Mouse (Mus musculus) right cerebral cortex, postnatal 10 days (tissue): ENCODE measurements at regions not wholly inside any gene's neighbourhood (a gene's known extent, or its start where the extent isn't known, plus 50 kb on each side); places are given as distances from the start of the nearest gene placed in this dataset.
A peak's percentile ranks its signal among the peaks of the same experiment; 100 is the strongest.

Experiments used
- DNase-seq, 2 experiments: peaks; one replicate each; pipeline ENCODE4 v3.0.0; 2021; ENCODE audit warnings: low spot score in 2 of 2

DNA sequence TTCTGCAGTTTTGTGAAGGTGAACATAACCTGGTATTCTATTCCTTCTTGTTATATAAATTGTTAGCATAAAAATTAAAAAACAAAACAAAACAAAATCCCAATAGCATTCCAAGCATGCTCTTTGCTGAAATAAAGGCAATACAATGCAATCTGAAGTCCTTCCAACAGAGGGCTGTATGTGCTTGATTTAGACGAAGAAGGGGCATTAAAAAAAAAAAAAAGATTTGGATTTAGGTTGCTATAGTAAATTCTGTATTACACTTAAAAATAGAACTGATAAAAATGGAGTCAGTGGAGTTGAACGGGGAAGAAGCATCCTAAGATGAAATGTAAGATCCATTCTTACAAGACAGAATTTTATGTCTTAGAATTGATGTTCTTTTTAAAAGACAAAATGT lies 810.6 kb upstream of the Gm5150 start:
- DNase-seq = peak; percentile 39 to 42

DNA sequence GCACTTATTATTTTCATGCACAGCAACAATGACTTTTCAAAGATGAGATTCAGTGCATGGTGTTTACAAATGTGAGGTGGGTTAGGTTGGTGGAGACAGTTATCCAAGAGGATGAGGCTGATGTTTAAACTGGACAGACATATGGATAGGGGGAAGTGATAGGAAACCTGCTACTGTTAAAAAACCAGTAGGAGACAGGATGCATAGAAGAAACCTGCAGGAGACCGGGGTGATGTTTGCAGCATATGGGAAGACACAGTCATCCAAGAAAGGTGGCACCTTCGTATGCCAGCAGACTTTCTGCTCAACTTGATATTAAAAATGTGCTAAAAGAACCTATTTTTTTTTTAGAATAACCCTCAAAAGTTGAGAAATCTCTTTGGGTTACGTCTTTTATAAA lies 809.9 kb upstream of the Gm5150 start:
- DNase-seq = peak in 1 of 2 experiments; percentile 27

DNA sequence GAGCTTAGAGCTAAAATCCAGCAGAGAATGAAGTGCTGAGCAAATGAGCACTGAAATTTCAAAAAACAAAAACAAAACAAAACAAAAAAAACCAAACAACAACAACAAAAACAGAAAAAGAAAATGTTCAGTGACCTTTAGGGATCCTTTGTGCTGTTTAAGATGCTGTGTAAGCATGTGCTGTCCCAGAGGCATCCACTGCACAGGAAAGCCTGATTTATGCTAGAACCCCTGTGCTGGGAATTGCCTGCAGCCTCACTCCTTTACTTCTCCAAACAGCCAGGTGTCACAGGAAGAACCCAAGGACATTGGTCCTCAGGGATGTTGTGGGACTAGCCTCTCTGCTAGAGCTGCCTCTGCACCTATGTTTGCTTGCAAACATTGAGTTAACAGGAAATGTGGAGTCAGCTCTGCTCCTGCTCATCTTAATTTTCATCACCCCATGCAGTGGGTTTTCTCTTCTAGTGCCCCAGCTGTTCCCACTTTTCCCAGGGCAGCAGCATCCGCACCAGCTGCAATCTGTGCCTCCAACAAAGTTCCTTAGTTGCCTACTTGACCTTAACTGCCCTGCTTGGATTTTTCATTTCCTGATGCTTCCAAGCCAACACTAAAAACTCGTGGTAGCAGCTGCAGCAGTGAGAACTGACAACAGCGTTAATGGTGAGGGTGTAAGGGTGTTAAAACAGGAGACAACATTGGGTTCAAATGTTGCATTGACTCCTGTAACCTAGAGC lies 804.8 kb upstream of the Gm5150 start:
- DNase-seq = peak in 1 of 2 experiments; percentile 22

DNA sequence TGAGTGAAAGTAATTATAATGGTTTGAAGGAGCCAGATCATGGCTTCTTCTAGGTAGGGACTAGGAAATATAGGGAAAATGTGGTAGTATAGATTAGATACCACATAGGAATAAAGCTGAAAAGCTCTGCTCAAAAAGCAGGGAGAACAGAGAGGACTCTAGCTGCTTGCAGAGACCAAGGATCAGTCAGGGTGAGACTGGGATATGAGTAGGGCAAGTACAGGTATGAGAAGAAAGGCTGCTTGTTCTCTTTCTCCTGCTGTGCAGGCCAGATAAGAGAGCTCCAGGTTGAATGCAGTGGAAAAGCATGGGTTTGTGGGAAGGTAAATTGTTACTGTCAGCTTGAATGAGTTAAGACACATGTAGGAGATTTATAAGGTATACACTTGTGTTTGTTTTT lies 797.4 kb upstream of the Gm5150 start:
- DNase-seq = no peak
